Mouse (Mus musculus): Measurements from ENCODE around the gene Pou6f2. TPM values are rescaled to one million over a fixed set of nuclear protein-coding genes. Genes with fewer than 3 reads are reported as not detected.
A peak's percentile ranks its signal among the peaks of the same experiment; 100 is the strongest.

Gene Pou6f2
- polyA plus RNA-seq, 1 experiment from 2014 or later: 5.8 TPM

DNA sequence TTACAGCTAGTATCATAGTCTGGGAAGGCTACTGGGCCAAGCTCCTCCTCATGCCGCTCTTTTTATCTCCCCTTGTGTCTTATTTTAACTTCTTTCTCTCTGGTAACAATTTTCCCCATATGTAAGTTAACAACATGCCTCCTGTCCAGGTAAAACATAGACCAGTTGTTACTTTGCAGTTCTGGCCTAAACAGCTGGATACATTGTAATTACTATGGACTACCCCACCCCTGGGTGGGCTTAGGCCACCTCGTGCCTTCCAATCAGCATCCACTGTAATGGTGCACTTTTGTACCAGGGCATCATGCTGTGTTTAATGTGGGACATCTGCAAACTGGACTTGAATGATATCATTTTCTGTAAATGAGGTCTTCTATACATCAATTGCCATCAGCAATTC, 271.4 kb downstream of the Pou6f2 start:
- Histone ChIP-seq H3K27me3 (ENCODE audit: control insufficient read depth, insufficient read depth, low read length) (no peaks in the 10 kb centered on the region), H3K4me2 (no peak overlapping the region), H3K9ac (ENCODE audit: low read length) (no peak overlapping the region), H3K4me3 (ENCODE audit: low read depth, low read length) (no peak overlapping the region), H3K9me3 (ENCODE audit: control insufficient read depth, low read length) (no peaks in the 10 kb centered on the region), H3K27ac (ENCODE audit: low read depth, low read length) (no peak overlapping the region), H3K36me3 (ENCODE audit: control insufficient read depth, insufficient read depth, low read length) (no peaks in the 10 kb centered on the region), H3K4me1 (ENCODE audit: control insufficient read depth, insufficient read depth, low read length) (peaks cover 21% of the 10 kb centered on the region)
- ATAC-seq (ENCODE audit: low FRiP score) (no peak), DNase-seq (ENCODE audit: low spot score, missing footprints) (peak; percentile 91)
- WGBS: 51% methylated on average over 2 of the region's 2 CpGs

DNA sequence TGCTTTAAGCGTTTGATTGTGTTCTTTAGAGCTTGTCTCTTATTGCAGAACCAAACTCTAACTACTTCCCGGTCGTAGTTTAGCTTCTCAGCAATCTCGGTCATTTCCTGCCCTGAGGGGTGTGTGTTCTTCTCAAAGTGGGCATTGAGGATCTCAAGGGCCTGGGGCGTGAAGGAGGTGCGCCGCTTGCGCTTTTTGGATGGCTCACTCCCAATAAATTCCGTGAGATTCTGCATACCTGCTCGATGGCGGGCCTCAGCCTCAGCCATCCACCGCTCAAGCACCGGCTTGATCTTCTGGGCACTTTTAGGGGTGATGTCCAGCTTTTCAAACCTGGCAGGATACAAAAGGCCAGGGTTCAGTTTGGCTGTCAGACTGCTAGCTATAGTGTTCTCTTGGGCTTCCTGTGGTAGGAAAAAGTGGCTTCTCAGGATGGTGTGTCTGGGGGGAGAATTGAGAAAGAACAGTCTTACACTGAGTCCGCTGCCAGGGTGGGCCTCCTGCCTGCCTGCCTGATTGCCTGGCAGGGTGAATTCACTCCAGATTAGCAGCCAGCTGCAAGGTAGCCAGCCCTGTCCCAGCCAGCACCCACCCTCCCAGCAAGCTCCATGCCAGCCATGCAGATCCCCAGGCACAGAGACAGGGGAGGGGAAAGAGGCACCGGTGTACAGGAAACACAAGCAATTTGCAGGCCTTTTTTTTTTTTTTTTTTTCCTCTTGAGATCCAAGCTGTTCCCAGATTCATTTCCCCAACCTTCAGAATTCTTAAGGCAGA, 272.1 kb downstream of the Pou6f2 start:
- no peak overlapping the region for H3K9ac ChIP-seq (ENCODE audit: low read length)
- ATAC-seq (ENCODE audit: low FRiP score) (no peak), DNase-seq (ENCODE audit: low spot score, missing footprints) (peak; percentile 81)
- peaks cover 21% of the 10 kb centered on the region for H3K4me1 ChIP-seq (ENCODE audit: control insufficient read depth, insufficient read depth, low read length)
- H3K4me3 ChIP-seq (ENCODE audit: low read depth, low read length): no peak overlapping the region
- no peaks in the 10 kb centered on the region for H3K27me3 ChIP-seq (ENCODE audit: control insufficient read depth, insufficient read depth, low read length)
- H3K36me3 ChIP-seq (ENCODE audit: control insufficient read depth, insufficient read depth, low read length): no peaks in the 10 kb centered on the region
- no peak overlapping the region for H3K27ac ChIP-seq (ENCODE audit: low read depth, low read length)
- WGBS: 70% methylated on average over 15 of the region's 15 CpGs
- H3K9me3 ChIP-seq (ENCODE audit: control insufficient read depth, low read length): no peaks in the 10 kb centered on the region
- H3K4me2 ChIP-seq: no peak overlapping the region

DNA sequence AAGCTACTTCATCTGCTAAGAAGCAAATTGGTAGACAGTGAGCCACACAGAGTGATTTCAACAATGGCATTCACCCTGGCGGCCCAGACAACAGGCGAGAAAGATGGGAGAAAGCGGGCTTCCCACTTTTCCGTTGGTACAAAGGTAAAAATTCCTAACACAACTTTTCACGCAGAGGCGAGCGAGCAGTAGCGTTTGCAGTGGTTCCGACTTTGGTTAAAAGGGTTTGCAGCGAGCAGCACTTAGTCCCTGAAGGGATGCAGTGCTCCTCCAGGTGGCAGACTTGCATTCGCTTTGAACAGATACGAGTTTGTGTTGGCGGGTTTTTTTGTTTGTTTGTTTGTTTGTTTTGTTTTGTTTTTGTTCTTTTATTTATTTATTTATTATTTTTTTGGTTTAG, 273.1 kb downstream of the Pou6f2 start:
- Histone ChIP-seq H3K27ac (ENCODE audit: low read depth, low read length) (no peak overlapping the region), H3K4me1 (ENCODE audit: control insufficient read depth, insufficient read depth, low read length) (peaks cover 11% of the 10 kb centered on the region), H3K4me3 (ENCODE audit: low read depth, low read length) (no peak overlapping the region), H3K4me2 (no peak overlapping the region), H3K27me3 (ENCODE audit: control insufficient read depth, insufficient read depth, low read length) (no peaks in the 10 kb centered on the region), H3K9me3 (ENCODE audit: control insufficient read depth, low read length) (no peaks in the 10 kb centered on the region), H3K36me3 (ENCODE audit: control insufficient read depth, insufficient read depth, low read length) (no peaks in the 10 kb centered on the region), H3K9ac (ENCODE audit: low read length) (no peak overlapping the region)
- WGBS: 26% methylated on average over 13 of the region's 13 CpGs
- ATAC-seq (ENCODE audit: low FRiP score) (0 out of 2 replicates have a peak, but pooled peaks have one; percentile 65), DNase-seq (ENCODE audit: low spot score, missing footprints) (peak; percentile 89)

DNA sequence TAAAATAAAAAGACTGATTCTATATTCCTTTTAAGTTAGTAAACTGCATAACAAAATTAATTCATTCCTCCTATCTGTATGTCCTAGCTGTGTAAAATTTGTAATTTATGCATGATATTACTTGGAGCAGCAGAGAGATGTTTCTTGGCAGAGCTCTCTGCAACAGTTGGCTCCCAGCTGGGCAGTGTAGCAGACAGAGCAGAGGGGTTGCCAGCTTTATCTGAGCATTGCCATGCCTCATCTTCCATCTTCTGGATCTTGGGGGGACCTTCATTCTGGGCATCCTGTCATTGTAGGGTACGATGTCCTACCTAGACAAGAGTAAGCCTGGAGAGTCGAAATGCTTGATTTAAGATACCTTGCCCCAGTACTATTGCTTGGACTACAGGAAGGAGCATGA, 277.1 kb downstream of the Pou6f2 start:
- H3K36me3 ChIP-seq (ENCODE audit: control insufficient read depth, insufficient read depth, low read length): no peaks in the 10 kb centered on the region
- H3K4me1 ChIP-seq (ENCODE audit: control insufficient read depth, insufficient read depth, low read length): no peaks in the 10 kb centered on the region
- H3K9ac ChIP-seq (ENCODE audit: low read length): no peak overlapping the region
- H3K9me3 ChIP-seq (ENCODE audit: control insufficient read depth, low read length): no peaks in the 10 kb centered on the region
- no peaks in the 10 kb centered on the region for H3K27me3 ChIP-seq (ENCODE audit: control insufficient read depth, insufficient read depth, low read length)
- DNase-seq (ENCODE audit: low spot score, missing footprints) (peak; percentile 53), ATAC-seq (ENCODE audit: low FRiP score) (no peak)
- no peak overlapping the region for H3K4me2 ChIP-seq
- H3K27ac ChIP-seq (ENCODE audit: low read depth, low read length): no peak overlapping the region
- no peak overlapping the region for H3K4me3 ChIP-seq (ENCODE audit: low read depth, low read length)
- 84% methylated on average over 2 of the region's 2 CpGs for WGBS

DNA sequence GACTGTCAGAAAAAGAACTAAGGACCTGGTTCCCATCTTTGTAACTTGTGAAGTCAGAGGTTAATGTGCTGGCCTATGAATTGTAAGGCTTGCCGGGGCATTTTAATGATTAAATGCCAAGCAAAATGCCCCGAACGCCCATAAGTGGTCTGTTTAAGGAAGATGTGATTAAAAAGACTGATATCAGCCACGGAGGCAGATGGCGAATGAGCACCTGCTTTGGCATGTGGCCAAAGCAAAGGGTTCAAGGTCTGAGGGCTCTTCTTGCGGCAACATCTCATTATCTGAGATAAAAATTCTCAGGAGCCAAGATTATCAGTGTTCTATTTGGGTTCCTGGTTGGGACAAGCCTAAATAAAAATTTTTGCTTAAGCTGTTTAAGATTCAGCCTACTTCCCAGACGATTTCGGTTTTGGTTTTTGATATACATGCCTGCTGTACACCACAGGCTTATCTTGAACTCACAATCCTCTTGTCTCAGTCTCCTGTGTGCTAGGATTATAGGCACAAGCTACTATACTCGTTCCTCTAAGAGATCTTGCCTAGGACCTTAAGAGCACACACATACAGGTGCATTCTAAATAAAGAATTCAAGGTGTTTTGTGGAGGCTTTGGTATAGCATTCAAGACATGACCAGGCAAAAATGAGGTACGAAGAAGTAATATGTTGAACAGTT, 315.9 kb downstream of the Pou6f2 start:
- DNase-seq (ENCODE audit: low spot score, missing footprints) (peak; percentile 33), ATAC-seq (ENCODE audit: low FRiP score) (no peak)
- Histone ChIP-seq H3K36me3 (ENCODE audit: control insufficient read depth, insufficient read depth, low read length) (no peaks in the 10 kb centered on the region), H3K4me3 (ENCODE audit: low read depth, low read length) (no peak overlapping the region), H3K9ac (ENCODE audit: low read length) (no peak overlapping the region), H3K4me1 (ENCODE audit: control insufficient read depth, insufficient read depth, low read length) (no peaks in the 10 kb centered on the region), H3K4me2 (no peak overlapping the region), H3K27me3 (ENCODE audit: control insufficient read depth, insufficient read depth, low read length) (no peaks in the 10 kb centered on the region), H3K9me3 (ENCODE audit: control insufficient read depth, low read length) (no peaks in the 10 kb centered on the region), H3K27ac (ENCODE audit: low read depth, low read length) (no peak overlapping the region)
- 89% methylated on average over 10 of the region's 10 CpGs for WGBS
